Mouse (Mus musculus): ENCODE results near the gene Becn1.

Gene Becn1

GRCm38 (mm10) chr11:101245855-101246701, 56.0 kb downstream of the Becn1 start, which contains the start of gene Ramp2:
TSS of gene Ramp2 (plus strand) at chr11:101246028.
- DNase-seq (ENCODE audit: extremely low read depth, low read depth, low spot score) = no peak

- DNase-seq (ENCODE audit: extremely low read depth, low read depth, low spot score) = no peak
Measured at GRCm38 (mm10) chr11:101245071-101245470, 57.0 kb downstream of the Becn1 start.

DNA sequence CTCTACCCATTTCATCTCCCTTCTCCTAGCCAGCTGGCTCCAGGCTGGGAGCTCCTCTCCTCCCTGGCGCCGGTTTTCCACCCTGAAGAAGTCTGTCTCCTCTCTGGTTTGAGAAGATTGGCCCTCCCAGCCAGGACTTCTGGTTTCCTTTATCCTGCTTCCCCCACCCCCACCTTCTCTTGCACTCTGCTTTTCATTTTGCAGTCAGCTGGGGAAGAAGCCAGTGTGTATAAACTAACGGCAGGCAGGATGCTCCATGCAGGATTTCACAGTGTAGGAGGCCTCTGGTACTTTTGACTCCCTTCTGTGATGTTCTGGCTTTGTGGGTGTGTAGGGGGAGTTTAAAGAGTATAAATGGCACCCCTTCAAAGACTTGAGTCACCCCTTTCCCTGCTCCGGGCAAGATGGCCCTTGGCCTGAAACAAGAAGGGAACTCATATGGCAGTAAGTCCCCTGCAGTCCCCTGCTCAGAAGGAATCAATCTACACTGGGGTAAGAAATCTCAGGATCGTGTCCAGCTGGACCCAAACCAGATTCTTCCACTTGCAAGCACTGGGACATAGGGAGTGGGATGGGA, 63.9 kb downstream of the Becn1 start:
- DNase-seq (ENCODE audit: extremely low read depth, low read depth, low spot score) = no peak

DNA sequence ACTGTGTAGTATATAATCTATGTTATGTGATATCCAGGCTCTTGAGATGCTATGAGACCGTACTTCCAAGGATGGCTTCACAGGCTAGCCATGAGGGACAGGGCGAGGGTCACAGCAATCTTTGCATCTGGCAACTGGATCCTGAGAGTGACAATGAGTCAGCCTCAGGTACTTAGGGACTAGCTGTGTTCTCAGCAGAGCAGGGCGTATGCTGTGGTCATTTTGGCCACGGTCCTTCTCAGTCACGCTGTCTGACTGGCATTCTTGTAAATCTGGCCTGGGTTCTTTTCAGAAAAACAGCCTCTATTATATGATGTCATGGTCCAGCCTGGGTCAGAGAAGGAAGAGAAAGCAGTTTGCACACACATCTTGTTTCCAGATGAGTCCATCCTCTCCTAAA, 65.3 kb downstream of the Becn1 start:
- no peak for DNase-seq (ENCODE audit: extremely low read depth, low read depth, low spot score)

All from fat pad, adult 2 months (tissue).